Mouse (Mus musculus) testis, adult 2 months (tissue): ENCODE measurements at regions not wholly inside any gene's neighbourhood (a gene's known extent, or its start where the extent isn't known, plus 50 kb on each side); places are given as distances from the start of the nearest gene placed in this dataset.

Source experiments
- CTCF ChIP-seq: fragments of 200-500 bp; IDR thresholded peaks from 2 replicates; pipeline ENCODE4 v1.5.1; 2012; ENCODE audit warnings: low read depth, mild to moderate bottlenecking, inconsistent platforms, low read length, moderate library complexity; ENCODE audit not compliant: control insufficient read depth, insufficient read depth, insufficient replicate concordance
- POLR2A ChIP-seq: fragments of 200-500 bp; IDR thresholded peaks from 2 replicates; pipeline ENCODE4 v1.6.1; 2012; ENCODE audit warnings: low read depth, mild to moderate bottlenecking, inconsistent platforms, low read length, moderate library complexity; ENCODE audit not compliant: control insufficient read depth

DNA sequence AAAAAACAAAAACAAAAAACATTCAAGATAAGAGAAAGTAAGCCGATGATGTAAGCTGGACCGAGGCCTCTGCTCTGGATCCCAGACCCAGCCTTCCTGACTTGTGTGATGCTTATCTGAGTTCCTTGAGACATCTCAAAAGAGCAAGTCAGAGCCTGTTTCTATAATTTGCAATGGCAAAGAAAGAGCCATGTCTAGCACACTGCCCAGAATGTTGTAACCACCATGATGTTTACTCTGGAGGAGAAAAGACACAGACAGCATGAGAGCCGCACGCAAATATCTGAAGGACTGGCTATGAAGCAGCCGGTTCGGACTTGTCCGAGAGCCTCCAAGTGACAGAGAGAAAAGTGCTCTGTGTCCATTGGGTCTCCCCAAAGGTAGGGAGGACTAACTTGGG is 52.2 kb upstream of the C1qtnf3 start:
- TF ChIP-seq POLR2A: no peak
- TF ChIP-seq CTCF: no peak
